Mouse (Mus musculus) limb, embryonic 12.5 days (tissue): ENCODE data around the gene Spg21. TPM values are rescaled to one million over a fixed set of nuclear protein-coding genes. Genes with fewer than 3 reads are reported as not detected.

Source experiments
- ATAC-seq: fragments of 200-750 bp; cut with Nextera tagmentation; 2 replicates; pipeline ENCODE4 v1.8.0; 2017; ENCODE audit warnings: low read depth, moderate TSS enrichment; ENCODE audit not compliant: insufficient number of reproducible peaks, insufficient read depth, low FRiP score, low TSS enrichment
- H3K27ac ChIP-seq: fragments of 300-500 bp; sonication (generic); 2 replicates; pipeline ENCODE4 v1.5.1; 2016; ENCODE audit warnings: mild to moderate bottlenecking, moderate library complexity
- H3K27me3 ChIP-seq: fragments of 300-500 bp; sonication (generic); 2 replicates; pipeline ENCODE4 v1.6.1; 2016; ENCODE audit warnings: mild to moderate bottlenecking, moderate library complexity
- H3K36me3 ChIP-seq: fragments of 300-500 bp; sonication (generic); 2 replicates; pipeline ENCODE4 v1.6.1; 2016; ENCODE audit warnings: mild to moderate bottlenecking, moderate library complexity
- H3K4me1 ChIP-seq: fragments of 300-500 bp; sonication (generic); replicated peaks from 2 replicates; pipeline ENCODE4 v1.6.1; 2016
- H3K4me2 ChIP-seq: fragments of 300-500 bp; sonication (generic); 2 replicates; pipeline ENCODE4 v1.6.1; 2016; ENCODE audit warnings: mild to moderate bottlenecking, moderate library complexity
- H3K4me3 ChIP-seq: fragments of 300-500 bp; sonication (generic); replicated peaks from 2 replicates; pipeline ENCODE4 v1.5.1; 2016; ENCODE audit warnings: mild to moderate bottlenecking
- H3K9ac ChIP-seq: fragments of 300-500 bp; sonication (generic); replicated peaks from 2 replicates; pipeline ENCODE4 v1.6.1; 2016; ENCODE audit warnings: mild to moderate bottlenecking, moderate library complexity
- H3K9me3 ChIP-seq: fragments of 300-500 bp; sonication (generic); 2 replicates; pipeline ENCODE4 v1.6.1; 2016; ENCODE audit warnings: mild to moderate bottlenecking, moderate library complexity
- WGBS: fragments of 180-500 bp; shearing (Covaris S2); methylation state at CpG from one replicate; pipeline ENCODE4 v1.1.7; 2016; 5-methylcytosine and 5-hydroxymethylcytosine counted together
- polyA plus RNA-seq: library from polyadenylated mRNA; unstranded; fragments of >200 nt; fragmentation: Nextera tagmentation; extraction: Ambion mirVana; gene quantifications from 2 replicates; pipeline ENCODE4 v1.2.1, GENCODE M21; 2016

The Spg21 gene
- 126 and 129 TPM in 2 replicates for polyA plus RNA-seq

DNA sequence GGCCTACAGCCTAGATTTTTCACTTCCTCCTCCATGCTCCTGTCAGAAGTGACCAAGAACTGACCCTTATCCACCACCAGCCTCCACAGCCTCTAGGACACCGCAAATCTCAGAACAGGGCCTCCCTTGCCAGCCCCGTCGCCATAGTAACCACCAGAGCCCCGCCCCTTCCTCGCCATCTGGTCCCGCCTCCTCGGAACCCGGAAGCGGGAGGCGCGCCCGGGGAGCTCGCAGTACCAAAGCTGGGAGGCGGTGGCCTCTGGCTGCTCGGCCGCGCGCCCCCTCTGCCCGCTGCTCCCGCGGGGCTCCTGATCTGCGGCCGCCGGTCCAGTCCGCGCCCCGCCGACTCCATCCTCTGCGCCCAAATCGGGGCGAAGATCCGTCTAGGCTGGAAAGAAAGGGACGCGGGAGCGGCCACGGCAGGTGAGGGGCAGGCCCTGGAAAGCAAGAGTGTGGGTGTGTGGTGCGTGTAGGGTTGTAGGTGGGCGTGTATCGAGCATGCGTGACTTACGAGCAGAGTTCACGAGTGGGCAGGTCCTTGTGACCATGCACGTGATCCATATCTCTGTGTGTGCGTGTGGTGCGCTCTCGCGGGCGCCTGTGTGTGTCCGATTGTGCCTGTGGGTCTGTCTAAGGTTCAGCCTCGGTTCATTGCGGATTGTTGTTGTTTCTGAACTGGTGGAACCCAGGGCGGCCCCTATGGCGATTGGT lies at the start of gene Spg21:
TSS of gene Spg21 (plus strand) at position 216 of the 711 bp plus-strand sequence.
- Histone ChIP-seq H3K9ac (peak within 1 kb of the TSS; percentile 73), H3K4me1 (peaks cover 11% of the 10 kb centered on the region), H3K36me3 (peaks cover 8% of the 10 kb centered on the region), H3K4me2 (peak within 1 kb of the TSS; percentile 72), H3K27me3 (no peaks in the 10 kb centered on the region), H3K9me3 (no peaks in the 10 kb centered on the region), H3K4me3 (peak within 1 kb of the TSS; percentile 79), H3K27ac (peak within 1 kb of the TSS; percentile 84)
- peak; percentile 92 for ATAC-seq
- WGBS, result under 1% methylated on average over 53 of the region's 53 CpGs

DNA sequence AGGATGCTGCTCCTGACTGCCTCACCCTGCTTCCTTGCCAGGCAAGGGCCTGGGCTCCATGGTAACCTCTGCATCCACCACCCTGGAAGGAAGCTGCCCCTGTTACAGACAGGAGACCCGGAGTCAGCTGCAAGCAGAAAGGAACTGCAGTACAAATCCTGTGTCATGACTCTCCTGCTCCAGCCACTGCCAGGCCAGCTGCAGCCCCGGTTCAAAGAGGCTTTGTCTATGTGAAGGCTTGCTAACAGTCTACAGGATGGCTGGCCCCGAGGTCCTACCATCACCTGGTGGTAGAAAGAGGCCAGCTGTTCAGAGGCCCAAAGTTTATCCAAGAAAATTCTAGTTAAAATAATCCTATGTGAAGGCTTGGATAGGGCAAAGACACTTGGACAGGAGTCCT lies 49.4 kb upstream of the Spg21 start:
- Histone ChIP-seq H3K9ac (no peak overlapping the region), H3K4me1 (no peaks in the 10 kb centered on the region), H3K36me3 (no peaks in the 10 kb centered on the region), H3K9me3 (no peaks in the 10 kb centered on the region), H3K4me2 (no peak overlapping the region), H3K4me3 (no peak overlapping the region), H3K27me3 (no peaks in the 10 kb centered on the region), H3K27ac (no peak overlapping the region)
- no peak for ATAC-seq
- WGBS, result 78% methylated on average over 3 of the region's 3 CpGs

DNA sequence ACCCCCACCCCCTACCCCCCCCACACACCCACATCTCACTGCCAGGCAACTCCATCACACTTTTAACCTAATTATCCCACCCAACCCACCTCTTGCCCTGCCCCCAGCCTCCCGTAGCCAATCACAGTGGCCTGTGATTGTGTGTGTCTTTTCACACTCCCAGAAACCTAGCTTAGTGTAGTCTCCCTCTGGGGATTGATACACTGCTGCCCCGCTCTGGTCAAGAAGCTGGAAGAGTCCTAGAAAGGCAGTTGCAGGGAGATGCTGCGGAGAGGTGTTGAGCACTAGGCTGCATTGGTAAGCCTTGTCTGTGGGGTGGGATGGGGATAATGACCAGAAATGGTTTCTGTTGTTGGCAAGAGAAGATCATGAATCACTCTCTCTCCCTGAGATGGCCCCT lies 43.0 kb upstream of the Spg21 start:
- no peak for ATAC-seq
- 22% methylated on average over 3 of the region's 3 CpGs for WGBS
- Histone ChIP-seq H3K4me1 (0 out of 2 replicates have a peak, but pooled peaks cover 4% of the 10 kb centered on the region), H3K9ac (no peak overlapping the region), H3K4me2 (no peak overlapping the region), H3K4me3 (no peak overlapping the region), H3K27me3 (no peaks in the 10 kb centered on the region), H3K9me3 (no peaks in the 10 kb centered on the region), H3K27ac (0 out of 2 replicates have a peak overlapping the region, but pooled peaks have one; percentile 5), H3K36me3 (no peaks in the 10 kb centered on the region)

DNA sequence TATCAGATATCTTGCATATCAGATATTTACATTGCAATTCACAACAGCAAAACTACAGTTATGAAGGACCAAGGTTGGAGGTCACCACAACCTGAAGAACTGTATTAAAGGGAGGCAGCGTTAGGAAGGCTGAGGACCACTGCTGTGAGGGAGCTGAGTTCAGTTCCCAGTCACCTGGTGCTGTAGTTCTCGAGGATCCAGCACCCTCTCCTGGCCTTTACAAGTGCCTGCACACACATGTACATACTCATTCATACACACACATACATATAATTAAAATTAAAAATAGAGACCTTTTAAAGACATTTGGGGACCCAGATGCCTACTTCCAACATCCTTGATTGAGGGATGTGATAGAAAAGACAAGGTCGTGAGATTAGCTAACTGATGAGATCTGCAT lies 41.1 kb upstream of the Spg21 start:
- H3K4me1 ChIP-seq, result peaks cover 10% of the 10 kb centered on the region; the same call in 1 of the 2 replicates
- no peaks in the 10 kb centered on the region for H3K27me3 ChIP-seq
- no peak overlapping the region for H3K4me2 ChIP-seq
- H3K4me3 ChIP-seq, result no peak overlapping the region
- no peaks in the 10 kb centered on the region for H3K36me3 ChIP-seq
- no peak overlapping the region for H3K9ac ChIP-seq
- WGBS, result 73% methylated on average over 3 of the region's 3 CpGs
- no peaks in the 10 kb centered on the region for H3K9me3 ChIP-seq
- no peak for ATAC-seq
- H3K27ac ChIP-seq, result no peak overlapping the region

DNA sequence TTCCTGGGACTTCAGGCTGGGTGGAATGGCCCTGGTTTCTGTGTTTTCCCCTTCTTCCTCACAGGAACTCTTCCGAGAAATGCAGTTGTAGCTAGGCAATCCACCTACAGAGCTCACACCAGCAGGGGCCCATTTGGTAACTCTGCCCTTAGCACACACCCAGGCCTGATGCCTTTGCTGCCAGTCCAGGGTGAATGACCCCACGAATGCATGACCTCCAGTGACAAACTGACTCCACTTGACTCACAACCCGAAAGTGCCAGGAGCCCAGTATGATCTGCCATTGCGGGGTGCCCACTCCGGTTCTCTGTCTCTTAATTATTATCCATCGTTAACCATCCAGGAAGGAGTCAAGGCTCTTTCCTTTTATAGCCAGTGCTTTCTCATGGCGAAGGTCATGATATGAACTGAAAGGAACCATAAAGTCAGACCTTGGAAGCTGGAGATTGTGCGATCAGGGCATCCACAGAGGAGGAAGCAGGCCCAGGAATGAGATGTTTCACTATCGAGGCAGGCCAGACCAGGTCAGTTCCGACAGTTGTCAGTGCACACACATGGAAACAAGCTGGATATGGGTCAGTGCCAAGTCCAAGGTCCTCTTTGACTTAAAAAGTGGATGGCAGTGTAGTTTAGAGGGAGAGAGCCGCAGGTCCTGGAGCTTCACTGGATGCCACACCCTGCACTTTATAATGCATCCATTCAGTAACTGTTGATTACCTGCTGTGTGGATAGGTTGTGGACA lies 37.8 kb upstream of the Spg21 start, which contains the start of gene Slc51b:
TSS of gene Slc51b (minus strand) at position 196 of the 742 bp plus-strand sequence.
- no peak for ATAC-seq
- peaks cover 7% of the 10 kb centered on the region; the same call in 1 of the 2 replicates for H3K4me1 ChIP-seq
- no peak within 1 kb of the TSS for H3K4me3 ChIP-seq
- H3K36me3 ChIP-seq, result no peaks in the 10 kb centered on the region
- H3K27ac ChIP-seq, result no peak within 1 kb of the TSS
- no peaks in the 10 kb centered on the region for H3K9me3 ChIP-seq
- no peaks in the 10 kb centered on the region for H3K27me3 ChIP-seq
- WGBS, result 79% methylated on average over 11 of the region's 11 CpGs
- H3K9ac ChIP-seq, result no peak within 1 kb of the TSS
- no peak within 1 kb of the TSS for H3K4me2 ChIP-seq

DNA sequence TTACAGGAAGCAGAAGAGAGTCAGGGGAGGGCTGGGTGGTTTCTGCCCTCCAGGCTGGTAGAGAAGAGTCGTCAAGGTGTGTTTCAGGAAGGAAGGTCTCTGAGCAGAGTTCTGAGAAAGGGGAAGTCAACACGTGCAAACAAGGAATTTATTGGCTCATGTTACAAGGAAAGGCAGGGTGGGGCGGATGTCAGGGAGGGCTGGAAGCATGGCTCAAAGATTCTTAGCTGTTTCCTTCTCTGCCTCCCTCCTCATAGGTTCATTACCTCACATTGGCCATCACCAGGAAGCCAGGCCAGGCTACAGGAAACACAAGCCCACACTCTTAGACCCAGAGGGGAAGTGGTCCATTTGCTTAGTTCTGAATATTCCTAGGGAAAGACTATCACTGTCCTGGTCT lies 36.4 kb upstream of the Spg21 start:
- no peak overlapping the region for H3K27ac ChIP-seq
- no peaks in the 10 kb centered on the region for H3K27me3 ChIP-seq
- H3K9me3 ChIP-seq, result no peaks in the 10 kb centered on the region
- no peak overlapping the region for H3K9ac ChIP-seq
- H3K4me2 ChIP-seq, result no peak overlapping the region
- no peaks in the 10 kb centered on the region for H3K36me3 ChIP-seq
- ATAC-seq, result no peak
- peaks cover 7% of the 10 kb centered on the region; the same call in 1 of the 2 replicates for H3K4me1 ChIP-seq
- WGBS, result 20% methylated on average over 3 of the region's 3 CpGs
- no peak overlapping the region for H3K4me3 ChIP-seq

DNA sequence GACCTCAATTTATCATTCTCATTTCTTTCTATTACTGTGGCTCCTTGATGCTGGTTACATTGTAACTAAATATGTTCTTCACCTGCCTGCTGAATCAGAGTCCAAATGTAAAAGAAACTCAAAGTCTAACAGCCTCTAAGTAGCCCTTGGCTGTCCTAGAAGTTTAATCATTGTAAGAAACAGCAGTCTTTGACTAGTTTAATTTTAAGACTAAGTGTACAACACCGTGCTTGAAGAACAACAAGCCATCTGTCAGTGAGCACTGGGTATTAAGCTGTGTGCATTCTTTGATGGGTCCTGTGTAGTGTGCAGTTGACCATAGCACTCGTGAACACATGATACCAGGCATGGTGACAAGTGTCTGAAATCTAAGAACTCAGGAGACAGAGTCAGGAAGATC lies 33.2 kb upstream of the Spg21 start:
- no peak overlapping the region for H3K27ac ChIP-seq
- no peaks in the 10 kb centered on the region for H3K27me3 ChIP-seq
- H3K9ac ChIP-seq, result no peak overlapping the region
- no peak overlapping the region for H3K4me3 ChIP-seq
- no peak for ATAC-seq
- WGBS, result 75% methylated on average over 2 of the region's 2 CpGs
- no peaks in the 10 kb centered on the region for H3K9me3 ChIP-seq
- H3K4me1 ChIP-seq, result peaks cover 7% of the 10 kb centered on the region; the same call in 1 of the 2 replicates
- H3K36me3 ChIP-seq, result no peaks in the 10 kb centered on the region
- no peak overlapping the region for H3K4me2 ChIP-seq

- Histone ChIP-seq H3K9ac (no peak overlapping the region), H3K4me3 (no peak overlapping the region), H3K27me3 (no peaks in the 10 kb centered on the region), H3K4me1 (peaks cover 7% of the 10 kb centered on the region; the same call in 1 of the 2 replicates), H3K9me3 (no peaks in the 10 kb centered on the region), H3K4me2 (no peak overlapping the region), H3K36me3 (no peaks in the 10 kb centered on the region), H3K27ac (no peak overlapping the region)
- 80% methylated on average over 5 of the region's 5 CpGs for WGBS
- no peak for ATAC-seq
These were observed 32.7 kb upstream of the Spg21 start for GRCm38 (mm10) chr9:65428003-65428402.

DNA sequence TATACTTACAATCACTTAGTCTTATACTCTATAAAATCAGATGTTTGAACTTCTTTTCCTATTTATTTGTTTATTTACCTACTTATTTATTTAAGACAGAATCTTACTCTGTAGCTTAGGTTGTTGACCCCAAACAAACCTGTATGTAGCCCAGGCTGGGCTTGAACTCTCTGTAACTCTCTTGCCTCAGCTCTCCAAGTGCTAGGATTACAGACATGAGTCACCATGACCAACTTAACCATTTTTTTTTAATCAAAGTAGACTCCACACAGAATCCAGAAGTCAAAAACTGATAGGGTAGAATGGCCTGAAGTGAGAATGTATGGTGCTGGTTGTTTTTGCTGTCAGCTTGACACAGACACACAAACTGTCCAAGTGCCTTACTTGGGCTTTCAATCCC lies 30.3 kb upstream of the Spg21 start:
- H3K27ac ChIP-seq, result no peak overlapping the region
- no peak overlapping the region for H3K9ac ChIP-seq
- no peaks in the 10 kb centered on the region for H3K27me3 ChIP-seq
- no peaks in the 10 kb centered on the region for H3K36me3 ChIP-seq
- no peak for ATAC-seq
- no peak overlapping the region for H3K4me2 ChIP-seq
- no peaks in the 10 kb centered on the region for H3K9me3 ChIP-seq
- H3K4me3 ChIP-seq, result no peak overlapping the region
- no peaks in the 10 kb centered on the region for H3K4me1 ChIP-seq

GRCm38 (mm10) chr9:65430921-65431320 lies 29.8 kb upstream of the Spg21 start:
- no peak for ATAC-seq
- no peaks in the 10 kb centered on the region for H3K27me3 ChIP-seq
- no peak overlapping the region for H3K4me2 ChIP-seq
- 85% methylated on average over 5 of the region's 5 CpGs for WGBS
- H3K9ac ChIP-seq, result no peak overlapping the region
- no peak overlapping the region for H3K27ac ChIP-seq
- H3K36me3 ChIP-seq, result no peaks in the 10 kb centered on the region
- H3K9me3 ChIP-seq, result no peaks in the 10 kb centered on the region
- H3K4me3 ChIP-seq, result no peak overlapping the region
- H3K4me1 ChIP-seq, result no peaks in the 10 kb centered on the region

DNA sequence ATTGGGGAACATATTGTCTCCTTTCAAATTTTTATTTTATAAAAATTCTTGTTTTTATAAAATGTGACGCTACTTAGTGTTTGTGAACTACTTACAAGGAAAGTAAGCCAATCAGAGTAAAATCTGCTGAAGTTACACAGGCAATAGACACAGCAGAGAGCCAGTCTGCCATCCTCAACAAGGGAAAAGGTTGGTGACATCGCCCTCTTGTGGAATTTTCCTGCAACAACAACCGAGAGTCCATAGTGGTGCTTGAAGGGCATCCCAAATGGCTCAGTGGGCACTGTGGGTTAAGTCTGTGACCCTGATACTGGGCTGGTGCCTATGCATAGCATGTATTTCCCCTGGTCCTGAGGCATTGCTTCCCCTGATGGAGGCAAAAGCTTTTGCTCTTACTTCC lies 28.5 kb upstream of the Spg21 start:
- no peak overlapping the region for H3K9ac ChIP-seq
- no peaks in the 10 kb centered on the region for H3K9me3 ChIP-seq
- H3K27ac ChIP-seq, result no peak overlapping the region
- ATAC-seq, result no peak
- H3K4me1 ChIP-seq, result peaks cover 4% of the 10 kb centered on the region; the same call in 1 of the 2 replicates
- no peak overlapping the region for H3K4me2 ChIP-seq
- no peak overlapping the region for H3K4me3 ChIP-seq
- no peaks in the 10 kb centered on the region for H3K27me3 ChIP-seq
- 3% methylated on average over 3 of the region's 3 CpGs for WGBS
- H3K36me3 ChIP-seq, result no peaks in the 10 kb centered on the region
